Mouse (Mus musculus) G1E (cell line): ENCODE data around the gene Itga9.

ENCODE experiments used
- CTCF ChIP-seq: IDR thresholded peaks from 2 replicates; pipeline ENCODE4 v1.5.1; 2012; ENCODE audit warnings: low read depth, low read length, inconsistent platforms, mixed read lengths
- GATA1 ChIP-seq: IDR thresholded peaks from 2 replicates; pipeline ENCODE4 v1.6.1; 2012; ENCODE audit warnings: borderline replicate concordance, low read length, inconsistent platforms, mixed read lengths
- TAL1 ChIP-seq: conservative IDR thresholded peaks from 2 replicates; pipeline ENCODE4 v1.6.1; 2012; ENCODE audit warnings: low read depth, low read length, inconsistent platforms, mixed read lengths

DNA sequence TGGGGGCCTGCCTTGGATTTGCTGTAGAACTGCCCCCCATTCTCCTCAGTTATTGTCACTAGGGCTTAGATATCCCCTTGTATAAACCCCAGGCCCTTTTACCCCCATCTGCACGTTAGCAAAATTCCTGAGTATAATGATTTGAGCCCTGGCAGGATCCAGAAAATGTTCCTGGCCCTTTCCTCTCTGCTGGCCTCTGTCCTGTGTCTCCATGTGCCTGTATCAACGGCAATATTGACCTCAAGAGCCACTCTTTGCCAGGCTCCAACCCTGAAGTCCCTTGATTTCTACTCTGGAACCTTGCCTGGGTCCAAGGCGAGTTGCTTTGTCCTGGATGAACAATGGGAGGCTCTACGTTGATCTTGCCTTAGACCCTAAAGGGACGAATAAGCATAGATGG lies 131.8 kb downstream of the Itga9 start:
- TF ChIP-seq TAL1 = no peak
- no peak for TF ChIP-seq CTCF
- no peak for TF ChIP-seq GATA1
